Mouse (Mus musculus): ENCODE data around the gene Cnot2. TPM values are rescaled to one million over a fixed set of nuclear protein-coding genes. Genes with fewer than 3 reads are reported as not detected.
"Not testable (repeated sequence)": the region's sequence is repeated elsewhere in the genome, so short reads cannot be mapped to it uniquely, and the experiment has no call there.

The Cnot2 gene
- polyA plus RNA-seq (2014; fragmentation: Nextera tagmentation; extraction: Ambion mirVana): 128 and 141 TPM in 2 replicates

DNA sequence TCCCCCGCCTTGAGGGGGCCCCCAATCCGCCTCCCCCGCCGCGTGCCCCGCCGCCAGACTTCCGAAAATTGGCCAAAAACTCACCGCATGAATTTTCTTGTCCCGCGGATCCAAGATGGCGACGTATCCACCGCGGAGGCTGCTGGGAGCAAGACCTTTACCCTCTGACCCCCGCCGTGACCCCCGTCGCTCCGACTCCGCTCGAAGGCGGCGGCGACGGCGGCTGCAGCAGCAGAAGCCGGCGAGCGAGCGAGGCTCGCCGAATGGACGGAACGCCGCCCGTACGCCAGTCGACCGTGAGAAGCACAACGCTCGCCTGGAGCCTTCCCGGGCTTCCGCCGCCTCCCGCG lies at the start of gene Cnot2:
Gene Cnot2 (minus strand): TSS at position 143 of the 350 bp plus-strand sequence.
- Histone ChIP-seq H3K4me3 (ENCODE audit: low read depth, low read length) (peak within 1 kb of the TSS; percentile 88), H3K9me3 (ENCODE audit: control insufficient read depth, low read length) (no peaks in the 10 kb centered on the region), H3K27me3 (ENCODE audit: control insufficient read depth, insufficient read depth, low read length) (no peaks in the 10 kb centered on the region), H3K4me2 (ENCODE audit: low read depth, low read length, severe bottlenecking) (peak within 1 kb of the TSS; percentile 61), H3K36me3 (ENCODE audit: control insufficient read depth, insufficient read depth, low read length) (no peaks in the 10 kb centered on the region), H3K27ac (ENCODE audit: low read depth, low read length) (peak within 1 kb of the TSS; percentile 98), H3K9ac (ENCODE audit: low read length) (peak within 1 kb of the TSS; percentile 95), H3K4me1 (replicated peaks; ENCODE audit: control insufficient read depth, insufficient read depth, low read length) (0 out of 2 replicates have a peak, but pooled peaks cover 2% of the 10 kb centered on the region)
- ATAC-seq (replicated peaks; ENCODE audit: low FRiP score) (peak; percentile 89), DNase-seq (ENCODE audit: low spot score) (peak; percentile 97)
- under 1% methylated on average over 47 of the region's 47 CpGs for WGBS

DNA sequence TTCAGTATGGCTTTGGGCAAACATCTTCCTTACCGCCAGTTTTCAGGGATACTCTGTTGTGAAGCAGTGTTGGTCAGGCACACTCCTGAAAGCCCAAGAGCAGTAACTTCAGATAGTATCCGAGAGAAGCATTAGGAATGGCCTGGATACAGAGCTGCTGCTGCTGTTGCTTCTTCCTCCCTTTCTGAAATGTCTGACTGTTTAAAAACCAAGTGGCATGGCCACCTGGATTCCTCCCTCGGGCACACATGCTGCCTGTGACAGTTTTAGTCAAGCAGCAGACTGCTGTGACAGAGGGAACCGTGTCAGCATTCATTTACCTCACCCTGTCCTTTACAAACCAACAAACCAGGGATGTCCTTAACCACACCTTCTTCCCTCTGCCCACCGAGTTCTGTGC lies 47.6 kb upstream of the Cnot2 start:
- H3K9me3 ChIP-seq (ENCODE audit: control insufficient read depth, low read length): no peaks in the 10 kb centered on the region
- H3K36me3 ChIP-seq (ENCODE audit: control insufficient read depth, insufficient read depth, low read length): no peaks in the 10 kb centered on the region
- ATAC-seq (replicated peaks; ENCODE audit: low FRiP score): no peak
- no peak overlapping the region for H3K9ac ChIP-seq (ENCODE audit: low read length)
- no peak overlapping the region for H3K27ac ChIP-seq (ENCODE audit: low read depth, low read length)
- H3K4me2 ChIP-seq (ENCODE audit: low read depth, low read length, severe bottlenecking): no peak overlapping the region
- H3K4me3 ChIP-seq (ENCODE audit: low read depth, low read length): no peak overlapping the region
- H3K27me3 ChIP-seq (ENCODE audit: control insufficient read depth, insufficient read depth, low read length): no peaks in the 10 kb centered on the region
- no peaks in the 10 kb centered on the region for H3K4me1 ChIP-seq (replicated peaks; ENCODE audit: control insufficient read depth, insufficient read depth, low read length)
- DNase-seq (ENCODE audit: low spot score): no peak
- 80% methylated on average over 5 of the region's 5 CpGs for WGBS

DNA sequence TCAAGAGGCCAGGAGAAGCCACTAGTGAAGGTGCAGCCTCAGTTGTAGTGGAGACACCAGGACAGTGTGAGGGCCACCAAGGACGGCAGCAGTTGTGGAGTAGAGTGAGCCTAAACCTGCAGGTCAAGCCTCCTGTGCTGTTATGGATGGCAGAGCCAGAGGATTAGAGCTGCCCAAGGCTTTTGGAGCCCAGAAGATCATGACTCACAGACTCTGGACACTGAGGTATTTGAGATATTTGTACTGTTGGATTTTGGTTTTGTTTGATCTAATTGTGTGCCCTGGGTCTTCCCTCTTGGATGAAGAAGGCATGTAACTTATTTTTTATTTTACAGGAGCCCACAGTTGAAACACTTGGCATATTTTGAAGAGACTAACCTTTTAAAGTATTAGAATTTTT lies 44.7 kb upstream of the Cnot2 start:
- no peaks in the 10 kb centered on the region for H3K9me3 ChIP-seq (ENCODE audit: control insufficient read depth, low read length)
- H3K27ac ChIP-seq (ENCODE audit: low read depth, low read length): no peak overlapping the region
- no peak for DNase-seq (ENCODE audit: low spot score)
- H3K27me3 ChIP-seq (ENCODE audit: control insufficient read depth, insufficient read depth, low read length): no peaks in the 10 kb centered on the region
- no peak overlapping the region for H3K4me2 ChIP-seq (ENCODE audit: low read depth, low read length, severe bottlenecking)
- H3K4me1 ChIP-seq (replicated peaks; ENCODE audit: control insufficient read depth, insufficient read depth, low read length): no peaks in the 10 kb centered on the region
- WGBS: 96% methylated on average over 1 of the region's 1 CpGs
- no peak overlapping the region for H3K9ac ChIP-seq (ENCODE audit: low read length)
- no peaks in the 10 kb centered on the region for H3K36me3 ChIP-seq (ENCODE audit: control insufficient read depth, insufficient read depth, low read length)
- H3K4me3 ChIP-seq (ENCODE audit: low read depth, low read length): no peak overlapping the region
- no peak for ATAC-seq (replicated peaks; ENCODE audit: low FRiP score)

DNA sequence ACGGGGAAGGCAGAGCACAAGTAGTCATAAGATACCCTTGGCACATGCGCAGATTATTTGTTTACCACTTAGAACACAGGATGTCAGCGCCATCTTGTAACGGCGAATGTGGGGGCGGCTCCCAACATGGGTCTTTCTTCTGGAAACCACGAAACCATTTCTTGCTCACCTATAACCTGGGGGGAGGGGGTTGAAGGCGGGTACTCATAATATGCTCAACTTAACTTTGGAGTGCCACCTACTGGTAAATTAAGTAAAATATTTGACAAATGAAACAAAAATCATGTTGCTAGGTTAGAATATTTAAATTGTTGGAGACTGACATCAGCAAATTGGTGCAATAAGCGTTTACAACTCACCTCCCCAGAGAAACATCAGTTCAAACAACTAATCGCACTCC lies 31.9 kb upstream of the Cnot2 start:
- DNase-seq (ENCODE audit: low spot score); H3K27ac ChIP-seq (ENCODE audit: low read depth, low read length); H3K4me2 ChIP-seq (ENCODE audit: low read depth, low read length, severe bottlenecking); H3K36me3 ChIP-seq (ENCODE audit: control insufficient read depth, insufficient read depth, low read length); H3K9me3 ChIP-seq (ENCODE audit: control insufficient read depth, low read length); H3K27me3 ChIP-seq (ENCODE audit: control insufficient read depth, insufficient read depth, low read length); H3K4me3 ChIP-seq (ENCODE audit: low read depth, low read length); ATAC-seq (replicated peaks; ENCODE audit: low FRiP score); H3K4me1 ChIP-seq (replicated peaks; ENCODE audit: control insufficient read depth, insufficient read depth, low read length); H3K9ac ChIP-seq (ENCODE audit: low read length): not testable (repeated sequence)
- WGBS: 94% methylated on average over 8 of the region's 10 CpGs

DNA sequence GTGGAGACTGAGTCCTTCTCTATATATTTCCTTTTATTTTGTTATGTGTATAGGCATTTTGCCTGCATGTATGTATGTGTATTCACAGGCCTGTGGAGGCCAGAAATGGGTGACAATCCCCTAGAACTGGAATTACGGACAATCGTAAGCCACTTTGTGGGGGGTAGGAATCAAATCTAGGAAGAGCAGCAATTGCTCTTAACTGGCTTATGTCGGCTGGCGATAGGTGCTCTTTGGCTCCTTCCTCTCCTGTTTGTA lies 23.5 kb upstream of the Cnot2 start:
- H3K27me3 ChIP-seq (ENCODE audit: control insufficient read depth, insufficient read depth, low read length): no peaks in the 10 kb centered on the region
- H3K4me1 ChIP-seq (replicated peaks; ENCODE audit: control insufficient read depth, insufficient read depth, low read length): no peaks in the 10 kb centered on the region
- no peaks in the 10 kb centered on the region for H3K9me3 ChIP-seq (ENCODE audit: control insufficient read depth, low read length)
- no peaks in the 10 kb centered on the region for H3K36me3 ChIP-seq (ENCODE audit: control insufficient read depth, insufficient read depth, low read length)
- no peak overlapping the region for H3K9ac ChIP-seq (ENCODE audit: low read length)
- WGBS: 96% methylated on average over 4 of the region's 4 CpGs
- H3K27ac ChIP-seq (ENCODE audit: low read depth, low read length): no peak overlapping the region
- H3K4me3 ChIP-seq (ENCODE audit: low read depth, low read length): no peak overlapping the region
- ATAC-seq (replicated peaks; ENCODE audit: low FRiP score): no peak
- no peak overlapping the region for H3K4me2 ChIP-seq (ENCODE audit: low read depth, low read length, severe bottlenecking)
- DNase-seq (ENCODE audit: low spot score): no peak

DNA sequence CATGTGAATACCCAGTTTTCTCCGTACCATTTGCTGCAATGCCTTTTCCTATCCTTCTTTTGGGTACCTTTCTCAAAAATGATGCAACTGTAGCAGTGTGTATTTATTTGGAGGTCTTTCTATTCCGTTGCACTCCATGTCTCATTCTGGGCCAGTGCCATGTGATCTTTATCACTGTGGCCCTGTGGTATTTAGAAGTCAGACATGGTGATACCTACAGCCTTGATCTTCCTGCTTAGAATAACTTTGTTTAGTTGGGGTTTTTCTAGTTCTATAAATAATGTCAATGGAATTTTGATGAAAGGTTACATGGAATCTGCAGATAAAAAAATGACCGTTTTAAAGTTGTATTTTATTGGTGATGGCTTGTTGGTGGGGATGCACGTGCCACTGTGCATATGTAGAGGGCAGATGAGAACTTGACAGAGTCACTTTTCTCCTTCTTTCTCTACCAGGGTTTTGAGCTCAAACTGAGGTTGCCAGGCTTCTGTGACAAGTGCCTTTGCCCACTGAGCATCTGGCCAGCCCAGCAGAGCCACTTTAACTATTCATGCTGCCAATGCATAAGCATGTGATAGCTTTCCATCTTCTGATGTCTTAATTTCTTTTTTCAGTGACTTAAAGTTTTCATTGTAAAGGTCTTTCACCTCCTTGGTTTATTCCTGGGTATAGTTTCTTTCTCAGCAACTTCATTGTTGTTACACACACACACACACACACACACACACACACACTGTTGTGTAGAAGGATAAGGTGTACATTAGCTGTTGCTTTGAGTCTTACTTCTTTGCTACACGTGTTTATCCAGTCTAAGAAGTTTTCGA lies 23.0 kb upstream of the Cnot2 start:
- no peak overlapping the region for H3K4me2 ChIP-seq (ENCODE audit: low read depth, low read length, severe bottlenecking)
- H3K27me3 ChIP-seq (ENCODE audit: control insufficient read depth, insufficient read depth, low read length): no peaks in the 10 kb centered on the region
- DNase-seq (ENCODE audit: low spot score): no peak
- H3K36me3 ChIP-seq (ENCODE audit: control insufficient read depth, insufficient read depth, low read length): no peaks in the 10 kb centered on the region
- 86% methylated on average over 6 of the region's 6 CpGs for WGBS
- H3K27ac ChIP-seq (ENCODE audit: low read depth, low read length): no peak overlapping the region
- ATAC-seq (replicated peaks; ENCODE audit: low FRiP score): no peak
- H3K9ac ChIP-seq (ENCODE audit: low read length): no peak overlapping the region
- H3K9me3 ChIP-seq (ENCODE audit: control insufficient read depth, low read length): no peaks in the 10 kb centered on the region
- no peak overlapping the region for H3K4me3 ChIP-seq (ENCODE audit: low read depth, low read length)
- H3K4me1 ChIP-seq (replicated peaks; ENCODE audit: control insufficient read depth, insufficient read depth, low read length): no peaks in the 10 kb centered on the region

DNA sequence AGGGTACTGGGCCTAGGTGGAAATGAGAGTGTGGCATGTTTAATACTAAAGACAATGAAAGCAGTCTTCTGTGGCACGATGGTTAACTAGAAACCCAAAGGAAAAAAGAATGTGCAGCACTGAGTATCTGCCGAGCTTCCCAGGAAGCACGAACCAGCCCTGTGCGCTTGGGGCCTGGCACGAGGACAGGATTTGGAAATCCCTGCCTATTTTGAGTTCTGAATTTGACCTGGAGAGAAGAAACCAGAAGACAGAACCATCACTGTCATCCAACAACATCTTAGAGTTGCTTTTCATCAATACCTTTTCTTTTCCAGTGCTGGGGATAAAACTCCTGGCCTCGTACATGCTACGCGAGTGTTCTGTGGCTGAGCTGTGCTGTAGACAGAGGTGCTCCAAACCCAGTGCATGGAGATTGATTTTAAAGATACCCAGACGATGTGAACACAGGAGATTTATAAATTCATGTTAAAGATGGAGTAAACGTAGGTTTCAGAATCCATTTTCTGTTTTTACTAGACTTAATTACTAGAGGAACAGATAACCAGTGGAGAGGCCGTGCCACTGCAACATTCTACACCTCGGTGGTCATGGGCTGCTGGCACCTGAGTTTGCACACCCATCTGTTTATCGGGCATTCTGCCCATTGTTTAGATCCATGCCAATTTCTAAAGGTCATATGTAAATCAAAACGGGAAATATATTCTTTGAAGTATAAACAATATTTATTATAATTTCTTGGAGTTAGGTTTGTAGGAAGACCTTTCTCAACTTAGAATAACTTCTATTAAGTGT lies 17.9 kb upstream of the Cnot2 start:
- H3K4me3 ChIP-seq (ENCODE audit: low read depth, low read length): no peak overlapping the region
- H3K4me2 ChIP-seq (ENCODE audit: low read depth, low read length, severe bottlenecking): no peak overlapping the region
- DNase-seq (ENCODE audit: low spot score): no peak
- no peak for ATAC-seq (replicated peaks; ENCODE audit: low FRiP score)
- no peaks in the 10 kb centered on the region for H3K9me3 ChIP-seq (ENCODE audit: control insufficient read depth, low read length)
- H3K9ac ChIP-seq (ENCODE audit: low read length): no peak overlapping the region
- H3K27ac ChIP-seq (ENCODE audit: low read depth, low read length): no peak overlapping the region
- WGBS: 91% methylated on average over 14 of the region's 14 CpGs
- no peaks in the 10 kb centered on the region for H3K36me3 ChIP-seq (ENCODE audit: control insufficient read depth, insufficient read depth, low read length)
- H3K27me3 ChIP-seq (ENCODE audit: control insufficient read depth, insufficient read depth, low read length): no peaks in the 10 kb centered on the region
- H3K4me1 ChIP-seq (replicated peaks; ENCODE audit: control insufficient read depth, insufficient read depth, low read length): no peaks in the 10 kb centered on the region

DNA sequence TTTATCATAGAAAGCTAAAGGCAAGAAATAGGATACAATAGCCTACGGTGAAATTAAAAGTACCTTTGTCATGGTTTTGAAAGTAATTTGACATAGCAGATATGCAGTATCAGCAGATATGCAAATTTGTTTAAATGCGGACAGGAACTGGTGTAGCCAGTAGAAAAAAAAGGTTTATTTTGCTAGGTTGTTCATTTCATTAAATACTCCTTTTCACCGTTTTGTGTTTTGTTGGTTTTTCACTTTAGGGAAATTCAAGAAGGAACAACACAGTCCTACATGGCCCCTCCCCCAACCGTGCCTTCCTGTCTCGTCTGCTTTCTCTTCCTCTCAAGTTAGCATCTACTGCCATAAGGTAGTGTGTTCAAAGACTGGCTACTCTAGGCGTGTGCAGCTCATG lies 1.4 kb upstream of the Cnot2 start:
- ATAC-seq (replicated peaks; ENCODE audit: low FRiP score) (no peak), DNase-seq (ENCODE audit: low spot score) (no peak)
- Histone ChIP-seq H3K4me2 (ENCODE audit: low read depth, low read length, severe bottlenecking) (peak overlapping the region; percentile 61), H3K27me3 (ENCODE audit: control insufficient read depth, insufficient read depth, low read length) (no peaks in the 10 kb centered on the region), H3K9ac (ENCODE audit: low read length) (no peak overlapping the region), H3K27ac (ENCODE audit: low read depth, low read length) (no peak overlapping the region), H3K4me3 (ENCODE audit: low read depth, low read length) (peak overlapping the region; percentile 88; the same call in 1 of the 2 replicates), H3K9me3 (ENCODE audit: control insufficient read depth, low read length) (no peaks in the 10 kb centered on the region), H3K4me1 (replicated peaks; ENCODE audit: control insufficient read depth, insufficient read depth, low read length) (0 out of 2 replicates have a peak, but pooled peaks cover 2% of the 10 kb centered on the region), H3K36me3 (ENCODE audit: control insufficient read depth, insufficient read depth, low read length) (no peaks in the 10 kb centered on the region)
- WGBS: 40% methylated on average over 6 of the region's 6 CpGs
